Mouse (Mus musculus) kidney, adult 2 months (tissue): ENCODE results near the gene Lilra6.
"Not testable (repeated sequence)": the region's sequence is repeated elsewhere in the genome, so short reads cannot be mapped to it uniquely, and the experiment has no call there.

Experiments
- CTCF ChIP-seq: fragments of 200-500 bp; conservative IDR thresholded peaks from 2 replicates; pipeline ENCODE4 v1.5.1; 2011; ENCODE audit warnings: low read depth, mild to moderate bottlenecking, control low read depth, low read length, moderate library complexity, mixed read lengths; ENCODE audit not compliant: insufficient read depth, insufficient read length
- POLR2A ChIP-seq: fragments of 200-500 bp; IDR thresholded peaks from one replicate; pipeline ENCODE4 v1.6.1; 2011; ENCODE audit warnings: low read depth, low read length, control low read depth

DNA sequence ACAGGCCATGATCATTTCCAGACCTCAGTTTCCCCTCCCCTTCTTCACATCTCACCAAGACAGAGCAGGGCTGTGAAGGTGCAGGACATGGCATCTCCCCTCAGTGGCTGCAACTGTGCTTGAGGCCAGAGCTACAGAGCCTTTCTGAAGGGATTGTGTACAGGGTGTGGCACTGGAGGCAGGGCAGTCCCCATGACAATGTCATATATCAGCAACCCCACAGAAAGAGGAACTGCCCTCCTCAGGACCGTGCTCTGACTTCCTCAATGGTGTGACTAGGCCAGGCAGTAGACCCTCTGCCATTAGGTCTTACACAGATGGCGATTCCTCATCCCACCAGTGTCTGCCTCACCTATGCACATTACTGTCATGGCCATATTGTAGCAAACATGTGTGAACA lies at the start of gene Lilra6:
- TF ChIP-seq POLR2A, CTCF: not testable (repeated sequence)
